Mouse (Mus musculus) kidney, postnatal 36 days (tissue): ENCODE results near the gene Rassf5.
A peak's percentile ranks its signal among the peaks of the same experiment; 100 is the strongest.

ENCODE experiments used
- DNase-seq, 2 experiments: peaks; one replicate each; pipeline ENCODE4 v3.0.0; 2021 to 2022; ENCODE audit warnings: mixed read lengths in 2 of 2

Gene Rassf5

DNA sequence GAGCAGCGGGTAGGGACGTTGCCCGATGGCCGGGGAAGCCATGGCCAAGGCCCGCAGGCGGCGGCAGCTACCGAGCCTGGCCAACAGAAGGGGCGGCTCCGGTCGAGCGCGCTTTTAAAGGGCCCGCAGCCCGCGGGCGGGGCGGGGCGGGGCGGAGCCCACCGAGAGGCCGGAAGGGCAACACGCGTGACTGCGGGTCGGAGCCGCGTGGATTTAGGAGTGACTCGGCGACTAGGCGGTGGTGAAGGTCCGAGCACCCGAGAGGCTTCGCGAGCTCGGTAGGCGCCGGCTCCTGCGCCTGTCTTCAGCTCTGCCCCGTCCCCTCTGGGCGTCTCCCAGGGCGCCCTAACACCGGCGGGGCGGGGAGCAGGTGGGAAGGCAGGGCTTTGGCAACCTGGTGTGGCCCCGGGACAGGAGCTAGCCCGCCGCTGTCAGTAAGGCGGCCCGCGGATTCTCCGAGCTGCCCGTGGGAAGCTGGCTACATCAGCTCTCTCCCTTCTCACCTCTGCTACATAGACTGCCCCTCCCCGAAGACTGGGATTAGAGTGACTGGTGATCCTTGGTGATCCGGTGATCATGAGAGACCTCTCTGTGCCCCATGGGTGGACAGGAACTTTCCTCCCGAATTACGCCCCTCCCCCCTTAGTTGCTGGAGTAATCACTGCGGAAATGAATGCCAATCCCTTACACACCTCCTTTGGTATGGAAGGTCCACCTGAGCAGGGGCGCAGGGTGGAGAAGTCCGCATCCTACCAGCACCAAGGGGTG, at the start of gene Rassf5:
TSS of gene Rassf5 (minus strand) at position 170 of the 768 bp plus-strand sequence.
- DNase-seq, result peak; percentile 77 to 88

DNA sequence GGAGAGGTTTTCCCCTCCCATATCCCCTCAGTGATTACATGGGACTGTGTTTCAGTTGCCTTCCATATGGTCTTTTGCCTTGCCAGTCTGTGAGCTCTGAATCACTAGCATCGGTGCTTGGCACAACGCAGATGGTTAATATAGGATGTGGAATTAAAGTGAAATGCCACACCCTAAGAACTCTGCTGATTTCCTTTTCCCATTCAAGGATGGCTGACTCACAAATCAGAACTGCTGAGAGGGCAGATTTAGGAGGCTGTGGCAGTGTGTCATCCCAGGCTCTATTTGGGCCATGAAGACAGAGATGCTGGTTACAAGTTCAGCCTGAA, 48.8 kb upstream of the Rassf5 start:
- DNase-seq, result no peak

DNA sequence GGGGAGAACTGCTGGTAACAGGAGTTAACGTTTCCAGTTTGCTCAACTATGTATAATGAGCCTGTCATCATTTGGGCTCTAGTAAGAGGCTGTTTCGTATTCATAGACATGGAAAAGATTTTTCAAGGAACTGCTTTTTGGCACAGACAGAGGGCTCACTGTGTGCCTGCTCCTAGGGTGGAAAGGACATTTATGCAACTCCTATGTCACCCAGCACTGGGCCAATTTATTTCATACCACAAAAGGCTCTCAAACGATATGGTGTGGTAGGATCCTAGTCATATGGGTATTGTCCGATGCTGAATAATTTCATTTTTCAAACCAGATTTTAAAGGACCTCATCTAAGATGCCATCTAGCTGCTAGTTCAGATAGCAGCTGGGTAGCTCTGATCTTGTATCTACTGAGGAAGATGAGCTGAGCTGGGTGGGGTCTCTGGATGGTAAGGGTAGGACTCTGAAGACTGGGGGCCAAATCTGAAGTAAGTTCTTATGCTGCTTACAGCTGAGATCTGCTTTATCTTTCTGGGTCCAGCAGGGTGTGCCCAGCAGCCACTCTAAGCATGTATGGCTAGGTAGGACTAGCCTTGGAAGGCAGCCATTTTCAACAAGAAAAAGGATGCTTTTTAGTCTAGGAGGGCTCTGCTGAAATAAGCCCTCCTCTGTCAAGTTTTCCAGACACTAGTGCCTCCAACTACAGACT, 48.3 kb upstream of the Rassf5 start:
- no peak for DNase-seq

DNA sequence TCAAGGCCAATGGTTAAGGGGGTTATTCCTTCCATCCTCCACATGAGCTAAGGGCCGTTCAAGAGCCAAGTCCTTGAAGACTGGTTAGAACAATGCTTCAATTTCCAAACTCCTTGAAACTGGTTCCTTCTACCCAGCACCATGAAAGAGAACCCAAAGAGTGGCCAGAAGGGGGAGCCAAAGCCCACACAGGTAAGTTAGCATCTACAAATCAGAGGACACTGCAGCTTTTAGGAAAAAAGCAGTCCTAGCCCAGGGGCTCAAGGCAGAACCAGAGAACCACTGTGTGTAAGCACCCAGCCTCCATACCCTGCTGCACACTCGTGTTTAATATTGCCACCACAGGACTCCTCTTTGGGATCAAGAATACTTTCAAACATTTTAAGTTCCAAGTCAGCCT, 45.6 kb upstream of the Rassf5 start:
- peak; percentile 71 to 89 for DNase-seq

DNA sequence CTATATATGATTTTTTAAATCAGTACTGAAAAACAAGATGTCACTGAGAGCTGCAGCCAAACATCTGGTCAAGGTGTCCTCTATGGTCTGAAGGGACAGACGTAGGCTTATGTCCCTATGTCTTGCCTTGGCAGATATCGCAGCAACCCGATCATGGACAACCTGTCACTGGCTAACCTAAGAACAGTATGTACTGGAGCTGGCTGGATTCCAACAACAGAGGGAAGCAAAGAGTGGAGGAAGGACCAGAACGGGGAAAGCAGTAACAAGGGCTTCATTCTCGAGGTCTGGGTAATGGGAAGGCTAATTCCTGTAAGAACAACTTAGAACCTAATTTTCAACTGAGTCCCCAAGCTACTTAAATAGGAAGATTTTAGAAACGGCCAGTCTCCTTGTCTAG, 43.9 kb upstream of the Rassf5 start:
- no peak for DNase-seq

DNA sequence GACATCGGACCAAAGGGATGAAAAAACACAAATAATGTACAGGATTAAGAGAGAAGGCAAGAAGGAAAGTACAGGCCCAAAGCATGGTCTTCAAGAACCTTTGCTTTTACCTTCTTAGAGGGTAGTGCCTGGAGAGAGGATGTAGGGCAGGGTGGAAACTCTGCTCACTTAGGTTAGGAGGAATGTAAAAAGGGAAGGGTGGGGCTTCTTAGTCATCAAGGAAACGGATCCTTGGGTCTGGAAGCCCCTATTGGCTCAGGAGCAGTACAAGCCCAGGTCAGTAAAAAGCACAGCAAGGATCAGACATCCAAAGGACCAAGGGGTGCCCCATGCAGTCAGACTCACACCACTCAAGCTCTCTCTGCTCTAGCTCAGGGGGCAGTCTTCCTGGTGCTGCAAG, 42.2 kb upstream of the Rassf5 start:
- DNase-seq, result no peak

DNA sequence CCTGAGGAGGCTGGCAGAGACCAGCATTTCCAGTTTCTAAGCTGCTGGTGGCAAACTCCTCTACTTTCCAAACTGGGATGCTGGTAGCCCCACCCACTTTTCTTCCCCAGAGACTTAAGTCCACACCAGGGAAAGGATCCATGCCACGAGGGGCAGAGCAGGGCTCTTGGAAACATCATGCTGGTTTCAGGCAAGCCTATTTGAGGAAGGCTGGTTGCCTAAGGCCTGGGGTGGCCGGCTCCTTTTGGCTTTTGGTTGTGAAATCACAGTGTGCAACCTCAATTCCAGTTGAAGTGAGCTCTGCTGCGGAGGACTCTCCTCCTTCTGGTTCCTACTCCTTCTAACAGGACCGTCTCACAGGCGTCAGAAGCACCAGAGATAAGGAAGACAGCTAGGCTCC, 41.7 kb upstream of the Rassf5 start:
- no peak for DNase-seq

DNA sequence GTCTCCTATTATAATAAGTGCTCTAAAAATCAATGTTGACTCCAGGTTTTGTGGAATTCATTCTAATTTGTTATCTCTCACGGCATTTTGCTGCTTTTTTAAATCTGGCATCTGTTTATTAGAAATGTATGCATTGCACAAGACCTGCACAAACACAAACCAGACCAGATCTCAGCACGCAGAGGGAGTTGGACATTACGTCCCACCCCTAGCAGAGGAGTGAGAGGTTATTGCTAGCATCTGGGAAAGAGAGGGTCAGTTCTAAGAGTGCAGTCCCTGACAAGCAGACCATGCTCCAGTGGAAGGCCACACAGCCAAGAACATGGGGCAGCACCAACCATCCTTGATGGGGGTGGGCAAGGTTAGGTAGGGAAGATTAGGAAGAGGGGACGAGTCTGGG, 39.6 kb upstream of the Rassf5 start:
- no peak for DNase-seq

DNA sequence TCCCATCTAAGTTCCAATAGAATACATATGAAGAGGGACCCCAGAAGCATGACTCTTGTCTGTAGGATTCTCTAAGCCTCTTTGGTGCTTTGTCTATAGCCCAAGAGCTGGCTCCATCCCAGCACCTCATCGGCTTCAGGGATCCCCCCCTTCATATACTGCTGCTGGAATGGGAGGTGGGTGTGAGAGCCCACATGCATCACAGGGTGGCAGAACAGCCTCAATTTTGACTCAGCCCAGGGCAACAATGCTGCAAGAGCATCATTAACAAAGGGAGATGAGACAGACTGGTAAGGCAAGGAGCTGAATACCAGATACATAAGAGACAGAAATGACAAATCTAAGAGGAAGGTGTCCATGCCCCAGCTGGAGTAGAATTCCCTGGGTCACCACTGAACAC, 39.1 kb upstream of the Rassf5 start:
- DNase-seq, result no peak

DNA sequence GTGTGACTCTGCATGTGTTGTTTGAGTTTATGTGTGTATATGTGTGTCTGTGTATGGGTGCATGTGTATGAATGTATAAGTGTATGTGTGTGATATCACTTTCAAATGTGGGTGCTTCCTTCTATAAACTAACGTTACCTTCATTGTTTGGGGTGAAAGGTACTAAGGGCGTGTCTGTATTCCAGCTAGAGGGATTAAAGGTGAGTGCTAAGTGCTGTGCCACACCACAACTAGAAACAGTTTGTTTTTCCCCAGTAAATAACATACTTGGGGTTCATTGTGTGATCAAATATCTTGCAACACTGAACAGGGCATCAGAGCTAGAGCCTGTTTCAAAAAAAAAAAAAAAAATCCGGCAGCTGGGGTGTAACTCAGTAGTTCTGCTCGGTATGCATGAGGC, 36.7 kb upstream of the Rassf5 start:
- no peak for DNase-seq

DNA sequence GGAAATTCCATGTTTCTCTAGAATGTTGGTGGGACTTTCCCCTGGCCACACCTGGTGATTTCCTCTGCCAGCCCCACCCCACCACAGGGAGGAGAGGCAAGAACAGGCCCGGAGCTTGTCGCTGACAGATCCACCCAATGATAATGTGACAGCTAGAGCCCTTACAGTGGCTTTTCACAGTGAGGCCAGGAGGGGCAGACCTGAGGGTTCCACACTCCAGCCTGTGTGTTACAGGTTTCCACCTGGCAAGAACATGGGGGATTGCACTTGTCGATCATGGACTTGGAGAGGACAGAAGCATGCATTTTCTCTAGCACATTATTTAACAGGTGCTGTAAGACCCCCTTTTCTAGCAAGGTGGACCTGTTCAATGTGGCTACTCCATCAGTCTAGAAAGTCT, 35.2 kb upstream of the Rassf5 start:
- DNase-seq, result no peak

DNA sequence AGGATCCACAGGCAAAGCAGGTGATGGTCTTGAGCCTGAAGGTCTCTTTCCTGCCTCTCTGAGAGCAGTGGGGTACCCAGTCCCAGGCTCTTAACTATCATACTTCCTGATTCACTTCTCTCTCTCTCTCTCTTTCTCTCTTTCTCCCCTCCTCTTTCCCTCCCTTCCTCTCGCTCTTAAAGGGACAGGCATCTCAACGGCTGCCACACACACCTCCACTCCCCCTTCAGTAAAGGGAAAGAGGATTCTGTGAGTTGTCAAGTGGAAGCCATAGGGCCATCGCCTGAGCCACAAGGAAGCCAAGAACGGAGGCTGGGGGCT, 34.4 kb upstream of the Rassf5 start, which contains the start of gene Ikbke:
TSS of gene Ikbke (minus strand) at position 151 of the 321 bp plus-strand sequence.
- peak in 1 of 2 experiments; percentile 15 for DNase-seq

DNA sequence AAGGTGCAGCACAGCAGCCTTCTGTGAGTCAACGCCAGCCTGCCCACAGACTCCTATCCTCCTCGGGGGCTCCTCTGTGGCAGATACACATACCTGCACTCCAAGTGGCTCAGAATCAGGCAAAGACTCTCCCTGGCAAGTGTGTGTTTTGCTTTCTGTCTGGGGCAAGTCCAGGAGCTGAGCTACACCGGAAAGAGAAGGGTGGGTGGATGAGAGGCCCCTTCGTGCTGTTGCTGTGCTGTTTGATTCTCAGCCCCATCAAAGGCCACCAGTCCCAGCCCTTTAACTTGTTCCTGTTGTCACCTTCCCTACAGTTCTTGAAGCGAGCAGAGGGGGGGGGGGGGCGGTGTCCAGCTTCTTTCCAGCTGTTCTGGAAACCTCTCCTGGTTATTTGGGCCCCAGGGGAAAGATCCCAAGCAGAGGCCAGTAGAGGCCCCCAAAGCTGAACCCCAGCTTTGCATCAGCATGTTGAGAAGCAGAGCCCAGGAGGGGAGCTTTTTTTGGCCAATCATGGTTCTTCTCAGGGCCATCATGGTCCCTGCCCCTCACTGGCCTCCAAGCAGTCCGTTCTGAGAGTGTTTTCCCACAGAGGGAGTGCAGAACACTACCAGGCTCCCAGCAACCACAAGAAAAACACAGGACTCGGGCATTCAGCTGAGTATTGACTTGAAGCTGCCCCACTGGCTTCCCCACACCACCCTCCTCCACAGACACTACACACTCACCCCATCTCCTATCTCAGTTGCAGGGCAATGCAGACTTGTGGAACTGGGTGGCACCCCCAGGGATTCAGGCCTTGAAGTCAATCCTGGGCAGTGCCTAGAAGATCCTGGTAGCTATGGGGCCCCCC, 33.8 kb upstream of the Rassf5 start:
- no peak for DNase-seq

DNA sequence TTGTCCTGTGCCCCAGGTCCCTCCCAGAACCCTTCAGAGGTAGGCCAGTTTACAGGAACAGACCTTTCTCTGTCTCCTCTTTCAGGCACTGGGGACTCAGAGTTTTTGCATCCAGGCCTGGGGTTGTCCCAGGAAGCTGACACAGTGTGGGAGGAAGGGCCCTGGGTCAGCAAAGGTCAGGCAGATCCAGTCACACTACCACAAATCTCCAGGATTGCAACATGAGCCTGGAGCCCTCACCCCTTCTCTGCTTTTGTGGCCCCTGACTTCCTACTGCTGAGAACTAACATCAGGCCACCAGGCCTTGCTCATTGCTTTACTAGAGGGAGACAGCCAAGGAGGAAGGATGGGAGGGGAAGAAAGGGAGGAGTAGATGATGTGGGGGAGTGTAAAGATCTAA, 31.8 kb upstream of the Rassf5 start:
- DNase-seq, result peak; percentile 59 to 60

DNA sequence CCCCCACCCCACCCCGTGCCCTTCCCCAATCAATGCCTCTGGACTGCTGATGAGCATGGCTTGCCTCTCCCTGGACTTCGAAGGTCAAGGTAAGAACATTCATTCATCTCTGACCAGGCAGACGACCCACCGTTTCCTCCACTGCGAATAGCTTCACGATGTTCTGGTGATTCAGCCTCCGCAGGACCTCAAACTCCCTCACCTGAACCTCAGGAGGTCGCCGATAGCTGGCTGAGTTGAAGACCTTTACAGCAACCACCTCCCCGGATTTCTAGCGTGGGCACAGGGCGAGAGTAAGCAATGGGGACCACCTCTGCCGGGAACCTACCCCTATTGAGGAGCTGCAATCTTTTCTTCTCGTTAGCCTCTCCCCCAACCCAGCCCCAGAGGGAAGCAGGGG, 30.5 kb upstream of the Rassf5 start:
- DNase-seq, result no peak

DNA sequence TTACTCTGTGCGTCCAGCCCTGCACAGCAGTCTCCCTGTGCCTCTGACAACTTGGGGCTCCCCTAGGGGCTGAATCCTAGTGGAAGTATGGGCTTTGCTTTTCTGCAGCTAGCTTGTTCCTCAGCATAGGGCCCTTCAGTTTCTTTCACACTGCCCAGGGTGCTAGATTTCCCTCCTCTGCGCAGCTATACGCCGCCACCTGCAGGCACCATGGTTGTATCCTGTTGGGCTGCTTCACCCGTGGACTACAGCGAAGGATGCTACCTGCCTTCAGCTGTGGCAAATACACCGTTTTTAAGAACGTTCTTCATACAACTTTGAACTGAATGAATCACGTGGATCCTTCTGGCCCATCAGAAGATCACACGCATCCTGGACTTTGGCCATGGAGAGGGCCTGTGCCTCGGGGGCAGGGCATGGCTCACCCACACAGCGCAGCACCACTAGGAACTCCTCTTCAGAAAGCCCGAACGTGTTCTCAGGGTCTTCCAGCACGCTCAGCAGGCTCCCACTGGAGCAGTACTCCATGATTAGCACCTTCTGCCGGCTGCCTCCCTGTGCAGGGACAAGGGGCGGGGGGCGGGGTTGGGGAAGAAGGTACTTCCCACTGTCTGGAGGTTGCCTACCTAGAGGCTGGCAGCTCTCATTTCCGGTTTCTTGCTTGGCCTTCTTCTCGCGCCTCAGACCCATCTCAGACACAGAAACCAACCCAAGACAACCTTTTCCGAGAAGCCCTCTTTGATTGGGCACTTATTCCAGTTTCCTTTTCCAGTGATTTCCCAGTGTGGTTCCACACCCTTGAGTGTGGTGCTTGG, 29.9 kb upstream of the Rassf5 start:
- DNase-seq, result peak; percentile 74 to 79

DNA sequence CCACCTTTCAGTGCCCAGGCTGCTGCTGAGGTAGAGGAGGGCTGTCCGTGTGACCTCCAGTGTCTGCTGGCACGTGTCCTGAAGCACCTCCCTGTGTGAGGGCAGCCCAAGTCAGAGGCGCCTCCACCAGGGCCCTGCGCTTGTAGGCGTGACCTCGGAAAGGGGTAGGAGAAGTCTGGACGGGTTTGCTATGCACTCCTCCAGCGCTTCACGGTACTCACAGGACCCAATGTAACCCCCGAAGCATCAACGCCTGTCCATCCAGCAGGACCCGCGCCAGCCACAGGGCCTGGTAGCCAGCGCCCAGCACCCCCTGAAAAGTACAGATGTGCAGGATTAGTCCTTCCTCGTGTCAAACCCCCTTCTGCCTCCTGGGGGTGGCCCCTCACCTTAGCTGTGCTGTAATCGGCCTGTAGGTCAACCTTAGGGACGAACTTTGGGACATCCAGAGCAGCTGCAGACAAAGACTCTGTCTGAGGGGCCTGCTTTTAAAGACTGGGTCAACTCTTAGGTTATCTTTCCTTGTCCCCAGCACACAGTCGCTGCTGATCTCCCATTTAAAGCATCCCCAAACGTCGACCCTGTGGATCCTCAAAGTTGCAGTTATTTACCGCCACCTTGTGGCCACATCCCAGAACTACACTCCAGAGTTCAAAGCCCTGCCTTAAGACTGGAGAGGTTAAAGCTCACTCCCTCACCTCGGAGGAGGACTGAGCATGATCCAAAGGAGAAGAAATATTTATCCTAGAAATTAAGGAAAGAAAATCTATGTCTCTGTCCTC, 24.9 kb upstream of the Rassf5 start:
- DNase-seq, result peak; percentile 69 to 86

DNA sequence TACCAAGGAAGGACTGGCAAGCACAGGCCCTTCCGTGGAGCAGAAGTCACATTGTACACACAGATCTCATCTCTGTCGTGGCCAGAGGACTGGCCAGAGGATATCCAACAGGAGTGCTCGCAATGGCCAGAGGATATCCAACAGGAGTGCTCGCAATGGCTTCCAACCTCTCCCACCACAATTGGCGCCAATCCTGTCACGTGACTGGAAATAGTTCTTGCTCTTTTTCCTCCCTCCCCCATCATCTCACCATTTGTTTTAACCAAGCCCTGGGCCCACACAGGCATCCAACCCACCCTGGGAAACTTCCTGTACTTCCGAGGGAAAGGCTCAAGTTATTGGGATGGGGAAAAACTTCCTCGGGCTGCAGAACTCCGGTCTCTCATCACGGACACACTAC, 23.7 kb upstream of the Rassf5 start:
- no peak for DNase-seq

DNA sequence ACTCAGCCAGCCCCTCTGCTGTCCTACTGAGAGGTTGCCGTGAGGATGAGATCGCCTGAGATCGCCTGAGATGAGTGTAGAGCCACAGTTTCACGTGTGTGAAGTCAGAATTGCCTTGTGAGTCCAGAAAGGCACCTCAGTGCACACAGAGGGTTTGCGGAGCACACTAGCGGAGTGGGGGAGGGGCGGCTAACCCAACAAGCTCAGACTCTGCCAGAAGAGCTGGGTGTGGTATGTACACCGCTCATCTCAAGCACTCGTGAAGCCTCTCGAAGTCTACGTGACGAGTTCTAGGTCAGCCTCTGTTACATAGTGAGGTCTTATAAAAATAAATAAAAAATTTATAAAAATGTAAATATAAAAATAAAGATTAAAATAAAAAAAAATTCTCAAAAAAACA, 18.8 kb upstream of the Rassf5 start:
- DNase-seq, result no peak

DNA sequence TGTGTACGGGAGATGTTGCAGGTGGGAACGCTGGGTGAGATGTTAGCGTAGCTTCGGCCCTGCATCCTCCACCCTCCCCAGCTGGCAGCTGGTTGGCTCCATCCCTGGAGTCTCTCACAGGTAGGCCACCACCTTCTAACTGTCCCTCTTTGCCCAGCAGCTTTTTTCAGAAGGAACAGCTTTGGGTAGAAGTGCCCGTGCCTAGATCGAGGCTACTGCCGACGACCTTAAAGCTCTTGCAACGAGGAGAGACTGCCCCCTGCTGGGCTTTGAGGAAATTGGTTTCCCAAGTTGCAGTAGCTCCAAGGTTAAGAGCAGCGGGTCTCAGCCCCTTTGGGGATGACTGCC, 15.2 kb upstream of the Rassf5 start:
- DNase-seq, result peak; percentile 64 to 88

DNA sequence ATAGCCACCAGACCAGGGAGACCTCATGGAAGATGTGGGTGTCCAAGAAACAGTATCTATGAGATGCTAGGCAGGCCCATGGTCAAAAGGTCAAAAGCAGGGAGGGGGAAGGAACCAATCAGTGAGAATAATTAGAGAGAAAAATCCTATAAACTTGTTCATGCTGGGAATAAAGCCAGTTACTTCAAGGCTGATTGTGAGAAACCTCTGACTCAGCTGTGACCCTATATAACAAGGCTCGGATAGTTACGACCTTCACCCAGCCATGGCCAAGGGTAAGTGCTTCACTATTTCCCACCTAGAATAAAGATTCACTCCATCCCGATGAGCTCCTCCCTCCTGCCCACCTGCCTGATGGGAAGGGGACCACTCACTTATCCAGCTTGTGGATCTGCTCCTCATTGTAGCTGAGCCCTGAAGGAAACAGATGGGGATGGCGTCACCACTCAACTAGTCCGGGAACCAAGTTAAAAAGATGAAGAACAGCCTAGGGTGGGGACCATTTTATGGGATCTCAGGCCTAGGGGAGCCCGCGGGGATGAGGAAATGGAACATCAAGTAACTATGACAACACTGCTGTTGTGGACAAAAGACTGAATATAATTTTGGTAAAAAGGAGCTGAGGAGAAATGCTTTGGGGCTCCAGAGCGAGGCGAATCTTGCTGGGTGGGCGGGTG, 14.7 kb upstream of the Rassf5 start:
- no peak for DNase-seq

DNA sequence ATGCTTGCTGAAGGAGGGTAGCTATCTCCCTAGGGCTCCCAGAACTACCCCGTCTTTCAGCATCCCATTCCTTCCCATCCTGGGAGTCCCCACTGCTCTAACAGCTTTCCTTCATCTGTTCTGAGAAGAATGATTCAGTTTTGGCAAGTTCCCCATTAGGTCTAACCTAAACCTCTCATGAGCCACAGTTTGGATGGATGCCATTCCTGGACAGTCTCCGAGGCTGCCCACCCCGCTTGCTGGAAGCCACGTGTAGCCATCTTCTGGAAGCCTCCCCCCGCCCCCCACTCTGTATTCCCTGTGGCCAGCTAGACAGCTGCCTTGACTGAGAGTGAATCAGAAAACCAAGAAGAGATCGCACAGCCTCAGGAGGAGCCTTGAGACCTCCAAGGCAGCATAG, 12.2 kb upstream of the Rassf5 start:
- no peak for DNase-seq
